Mouse (Mus musculus) testis, adult 2 months (tissue): Measurements from ENCODE around the gene Zmiz2.
"Not testable (repeated sequence)": the region's sequence is repeated elsewhere in the genome, so short reads cannot be mapped to it uniquely, and the experiment has no call there.

ENCODE experiments used
- CTCF ChIP-seq: fragments of 200-500 bp; IDR thresholded peaks from 2 replicates; pipeline ENCODE4 v1.5.1; 2012; ENCODE audit warnings: low read depth, mild to moderate bottlenecking, inconsistent platforms, low read length, moderate library complexity; ENCODE audit not compliant: control insufficient read depth, insufficient read depth, insufficient replicate concordance
- POLR2A ChIP-seq: fragments of 200-500 bp; IDR thresholded peaks from 2 replicates; pipeline ENCODE4 v1.6.1; 2012; ENCODE audit warnings: low read depth, mild to moderate bottlenecking, inconsistent platforms, low read length, moderate library complexity; ENCODE audit not compliant: control insufficient read depth

GRCm38 (mm10) chr11:6367986-6368385 is 20.9 kb upstream of the Zmiz2 start:
- not testable (repeated sequence) for TF ChIP-seq POLR2A, CTCF
